10 mouse cellular contexts compared by ENCODE assay signal in the genomic region with DNA sequence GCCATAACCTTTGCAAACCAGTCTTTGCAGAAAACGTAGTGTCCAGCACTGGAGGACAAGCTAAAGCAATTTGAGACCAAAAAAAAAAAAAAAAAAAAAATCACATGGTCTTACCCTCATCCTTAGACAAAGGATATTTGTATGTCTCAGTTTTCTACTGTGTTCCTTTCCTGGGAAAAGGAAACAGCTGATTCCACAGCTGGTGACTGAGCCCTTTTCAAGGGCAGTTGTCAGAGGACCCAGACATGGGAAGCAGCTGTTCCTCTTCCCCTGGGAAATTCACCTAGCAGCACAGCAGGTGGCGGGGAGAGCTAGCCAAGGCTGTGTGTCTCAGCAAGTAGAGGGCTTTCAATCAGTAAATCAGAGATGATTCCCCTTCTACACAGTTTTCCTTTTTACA.
DNase-seq lines count a peak whose midpoint lies in the region; ATAC-seq and TF ChIP-seq lines count a peak whose summit lies in the region.
"Had no signal": no experiment of that assay in that cellular context is flagged by ENCODE, and none has a peak within 500 bp of the region (broad histone marks: within the 10 kb centered on the region; RNA-seq: fewer than 3 reads in every experiment).

No protein-coding gene starts in this region.

- 70% methylated on average over 2 of the region's 2 CpGs for WGBS in forebrain, postnatal 0 days
- WGBS in forebrain, embryonic 15.5 days: 71% methylated on average over 2 of the region's 2 CpGs
- WGBS in midbrain, embryonic 12.5 days: 50% methylated on average over 2 of the region's 2 CpGs
- 67% methylated on average over 2 of the region's 2 CpGs for WGBS in midbrain, embryonic 15.5 days
- 59% methylated on average over 2 of the region's 2 CpGs for WGBS in intestine, postnatal 0 days
- WGBS in stomach, embryonic 16.5 days: 33% methylated on average over 2 of the region's 2 CpGs

- H3K9ac ChIP-seq in forebrain, postnatal 0 days: no peak overlapping the region
- no peak overlapping the region for H3K9ac ChIP-seq in forebrain, embryonic 15.5 days (replicated peaks)
- H3K9ac ChIP-seq in midbrain, embryonic 12.5 days (replicated peaks): no peak overlapping the region
- no peak overlapping the region for H3K9ac ChIP-seq in midbrain, embryonic 15.5 days
- H3K9ac ChIP-seq in intestine, postnatal 0 days (ENCODE audit: low read depth, low read length): no peak overlapping the region
- no peak overlapping the region for H3K9ac ChIP-seq in stomach, embryonic 16.5 days (ENCODE audit: low read length)

- no peaks in the 10 kb centered on the region for H3K36me3 ChIP-seq in forebrain, postnatal 0 days (ENCODE audit: insufficient read depth)
- no peaks in the 10 kb centered on the region for H3K36me3 ChIP-seq in forebrain, embryonic 15.5 days
- no peaks in the 10 kb centered on the region for H3K36me3 ChIP-seq in midbrain, embryonic 12.5 days
- H3K36me3 ChIP-seq in midbrain, embryonic 15.5 days (replicated peaks): no peaks in the 10 kb centered on the region
- H3K36me3 ChIP-seq in intestine, postnatal 0 days (ENCODE audit: control insufficient read depth, insufficient read depth): no peaks in the 10 kb centered on the region
- H3K36me3 ChIP-seq in stomach, embryonic 16.5 days (ENCODE audit: control insufficient read depth, insufficient read depth, low read length): no peaks in the 10 kb centered on the region

- no peak for DNase-seq in forebrain, postnatal 0 days
- no peak for DNase-seq in cerebellum, adult 9-11 months
- no peak for DNase-seq in layer of hippocampus, adult 2 months (ENCODE audit: low spot score in 2 of 2)
- DNase-seq: spleen, adult 18-20 months had no signal

- H3K4me3 ChIP-seq in forebrain, postnatal 0 days (ENCODE audit: low read depth, low read length): no peak overlapping the region
- H3K4me3 ChIP-seq in forebrain, embryonic 15.5 days: no peak overlapping the region
- no peak overlapping the region for H3K4me3 ChIP-seq in midbrain, embryonic 12.5 days
- no peak overlapping the region for H3K4me3 ChIP-seq in midbrain, embryonic 15.5 days
- H3K4me3 ChIP-seq in intestine, postnatal 0 days (ENCODE audit: low read depth, low read length): no peak overlapping the region
- no peak overlapping the region for H3K4me3 ChIP-seq in stomach, embryonic 16.5 days (replicated peaks; ENCODE audit: low read length)
- H3K4me3 ChIP-seq in layer of hippocampus, adult 2 months: no peak overlapping the region

- H3K9me3 ChIP-seq in forebrain, postnatal 0 days (ENCODE audit: low read length): no peaks in the 10 kb centered on the region
- H3K9me3 ChIP-seq in forebrain, embryonic 15.5 days: no peaks in the 10 kb centered on the region
- H3K9me3 ChIP-seq in midbrain, embryonic 12.5 days: no peaks in the 10 kb centered on the region
- H3K9me3 ChIP-seq in midbrain, embryonic 15.5 days: no peaks in the 10 kb centered on the region
- no peaks in the 10 kb centered on the region for H3K9me3 ChIP-seq in intestine, postnatal 0 days (ENCODE audit: control insufficient read depth)
- H3K9me3 ChIP-seq in stomach, embryonic 16.5 days (replicated peaks; ENCODE audit: control insufficient read depth, low read length): no peaks in the 10 kb centered on the region

- peak; percentile 32 for ATAC-seq in forebrain, postnatal 0 days
- ATAC-seq in forebrain, embryonic 15.5 days (replicated peaks): no peak
- ATAC-seq in midbrain, embryonic 12.5 days (ENCODE audit: low FRiP score, low read depth): no peak
- ATAC-seq in midbrain, embryonic 15.5 days (replicated peaks): no peak
- ATAC-seq in intestine, postnatal 0 days: no peak
- peak; percentile 47; the same call in 1 of the 2 replicates for ATAC-seq in stomach, embryonic 16.5 days (ENCODE audit: insufficient read depth, low FRiP score)
- ATAC-seq: Patski had no signal

- no peaks in the 10 kb centered on the region for H3K4me1 ChIP-seq in forebrain, postnatal 0 days (ENCODE audit: insufficient read depth)
- H3K4me1 ChIP-seq in forebrain, embryonic 15.5 days: no peaks in the 10 kb centered on the region
- H3K4me1 ChIP-seq in midbrain, embryonic 12.5 days: no peaks in the 10 kb centered on the region
- no peaks in the 10 kb centered on the region for H3K4me1 ChIP-seq in midbrain, embryonic 15.5 days
- H3K4me1 ChIP-seq in intestine, postnatal 0 days (replicated peaks; ENCODE audit: control insufficient read depth, insufficient read depth, low read length): no peaks in the 10 kb centered on the region
- H3K4me1 ChIP-seq in stomach, embryonic 16.5 days (ENCODE audit: control insufficient read depth, insufficient read depth, low read length): no peaks in the 10 kb centered on the region

- H3K27ac ChIP-seq in forebrain, postnatal 0 days (ENCODE audit: low read depth, low read length): no peak overlapping the region
- no peak overlapping the region for H3K27ac ChIP-seq in forebrain, embryonic 15.5 days (replicated peaks)
- H3K27ac ChIP-seq in midbrain, embryonic 12.5 days (replicated peaks): 0 out of 2 replicates have a peak overlapping the region, but pooled peaks have one; percentile 26
- H3K27ac ChIP-seq in midbrain, embryonic 15.5 days: no peak overlapping the region
- H3K27ac ChIP-seq in intestine, postnatal 0 days (ENCODE audit: low read depth, low read length): no peak overlapping the region
- H3K27ac ChIP-seq in stomach, embryonic 16.5 days (ENCODE audit: low read length): no peak overlapping the region
- no peak overlapping the region for H3K27ac ChIP-seq in layer of hippocampus, adult 2 months

- TF ChIP-seq CTCF in forebrain, postnatal 0 days (IDR thresholded peaks at IDR 0.05; ENCODE audit: low read depth): no peak
- 0 out of 2 replicates have a peak, but pooled peaks have one; percentile 10 for TF ChIP-seq CTCF in intestine, postnatal 0 days (IDR thresholded peaks at IDR 0.05; ENCODE audit: low read depth)
- no peak for TF ChIP-seq CTCF in layer of hippocampus, adult 2 months (conservative IDR thresholded peaks at IDR 0.05)

- H3K4me2 ChIP-seq in forebrain, postnatal 0 days (ENCODE audit: low read depth): no peak overlapping the region
- H3K4me2 ChIP-seq in forebrain, embryonic 15.5 days (replicated peaks): no peak overlapping the region
- H3K4me2 ChIP-seq in midbrain, embryonic 12.5 days (replicated peaks): no peak overlapping the region
- no peak overlapping the region for H3K4me2 ChIP-seq in midbrain, embryonic 15.5 days
- H3K4me2 ChIP-seq in intestine, postnatal 0 days (replicated peaks; ENCODE audit: low read depth): no peak overlapping the region
- H3K4me2 ChIP-seq in stomach, embryonic 16.5 days (ENCODE audit: low read depth, low read length): no peak overlapping the region

- no peaks in the 10 kb centered on the region; the same call in 1 of the 2 replicates for H3K27me3 ChIP-seq in forebrain, postnatal 0 days (ENCODE audit: insufficient read depth, low read length)
- H3K27me3 ChIP-seq in forebrain, embryonic 15.5 days: no peaks in the 10 kb centered on the region
- no peaks in the 10 kb centered on the region for H3K27me3 ChIP-seq in midbrain, embryonic 12.5 days
- H3K27me3 ChIP-seq in midbrain, embryonic 15.5 days (replicated peaks): no peaks in the 10 kb centered on the region
- no peaks in the 10 kb centered on the region for H3K27me3 ChIP-seq in intestine, postnatal 0 days (replicated peaks; ENCODE audit: control insufficient read depth, insufficient read depth, low read length)
- no peaks in the 10 kb centered on the region for H3K27me3 ChIP-seq in stomach, embryonic 16.5 days (ENCODE audit: control insufficient read depth, insufficient read depth, low read length)
- H3K27me3 ChIP-seq: Patski had no signal

Comparison
In these comparisons a context has a peak if more than half of its experiments do, and no peak if none do; other contexts are left out.
1. ATAC-seq: peak in forebrain, postnatal 0 days (single experiment) and stomach, embryonic 16.5 days (single experiment); none in forebrain, embryonic 15.5 days (single experiment), midbrain, embryonic 12.5 days (single experiment), midbrain, embryonic 15.5 days (single experiment) and intestine, postnatal 0 days (single experiment).